Mouse (Mus musculus): ENCODE measurements around the gene Lrp3.
"Not testable (repeated sequence)": the region's sequence is repeated elsewhere in the genome, so short reads cannot be mapped to it uniquely, and the experiment has no call there.

Lrp3 gene

GRCm38 (mm10) chr7:35215225-35215624, at the start of gene Lrp3:
Gene Lrp3, minus strand, starts transcription at chr7:35215498.
- peak; percentile 84 for DNase-seq

- DNase-seq: peak; percentile 74
These were observed 49.4 kb upstream of the Lrp3 start for GRCm38 (mm10) chr7:35264746-35265145.

- no peak for DNase-seq
These were observed 48.5 kb upstream of the Lrp3 start for GRCm38 (mm10) chr7:35263595-35264489.

GRCm38 (mm10) chr7:35259384-35259783, 44.1 kb upstream of the Lrp3 start:
- no peak for DNase-seq

GRCm38 (mm10) chr7:35258294-35258693, 43.0 kb upstream of the Lrp3 start:
- DNase-seq: no peak

GRCm38 (mm10) chr7:35252041-35252558, 36.8 kb upstream of the Lrp3 start:
- peak; percentile 57 for DNase-seq

GRCm38 (mm10) chr7:35237935-35238334, 22.6 kb upstream of the Lrp3 start:
- DNase-seq: not testable (repeated sequence)

GRCm38 (mm10) chr7:35235308-35235707, 20.0 kb upstream of the Lrp3 start:
- peak; percentile 84 for DNase-seq

- DNase-seq: peak; percentile 98
These were observed 19.3 kb upstream of the Lrp3 start for GRCm38 (mm10) chr7:35234361-35235245.

- no peak for DNase-seq
These were observed 18.6 kb upstream of the Lrp3 start for GRCm38 (mm10) chr7:35233861-35234260.

GRCm38 (mm10) chr7:35232796-35233455, 17.6 kb upstream of the Lrp3 start:
- DNase-seq: no peak

GRCm38 (mm10) chr7:35230333-35230732, 15.0 kb upstream of the Lrp3 start:
- DNase-seq: no peak

GRCm38 (mm10) chr7:35220694-35221365, 5.5 kb upstream of the Lrp3 start:
- no peak for DNase-seq

- DNase-seq: no peak
These were observed 433 bp upstream of the Lrp3 start for GRCm38 (mm10) chr7:35215731-35216130.

GRCm38 (mm10) chr7:35214442-35215222, 666 bp downstream of the Lrp3 start:
- DNase-seq: no peak

- no peak for DNase-seq
These were observed 3.5 kb downstream of the Lrp3 start for GRCm38 (mm10) chr7:35211791-35212190.

GRCm38 (mm10) chr7:35199755-35200154, 15.5 kb downstream of the Lrp3 start:
- peak; percentile 74 for DNase-seq

GRCm38 (mm10) chr7:35198981-35199754, 16.1 kb downstream of the Lrp3 start:
- DNase-seq: peak; percentile 65

- DNase-seq: peak; percentile 65
These were observed 18.3 kb downstream of the Lrp3 start for GRCm38 (mm10) chr7:35197022-35197421.

- DNase-seq: no peak
These were observed 24.0 kb downstream of the Lrp3 start for GRCm38 (mm10) chr7:35191276-35191675.

GRCm38 (mm10) chr7:35189699-35190098, 25.6 kb downstream of the Lrp3 start:
- no peak for DNase-seq
